Mouse (Mus musculus) layer of hippocampus, postnatal 36 days (tissue): Measurements from ENCODE around the gene Rspry1. TPM values are rescaled to one million over a fixed set of nuclear protein-coding genes. Genes with fewer than 3 reads are reported as not detected.

Source experiments
- DNase-seq, 2 experiments: peaks; one replicate each; pipeline ENCODE4 v3.0.0; 2022
- total RNA-seq, 2 experiments: library from RNA; stranded (reverse); gene quantifications; 2 replicates each; pipeline ENCODE4 v1.2.3; 2021

Rspry1 gene
- total RNA-seq, 2 experiments from 2014 or later: 26.1 to 27.0 TPM

GRCm38 (mm10) chr8:94694701-94695100, 93.0 kb downstream of the Rspry1 start:
- no peak for DNase-seq

GRCm38 (mm10) chr8:94695341-94695993, 93.7 kb downstream of the Rspry1 start:
- no peak for DNase-seq

- no peak for DNase-seq
Observed at GRCm38 (mm10) chr8:94695994-94696384, 94.3 kb downstream of the Rspry1 start, which contains the start of gene Pllp. Gene Pllp (minus strand): TSS chr8:94696278.

- DNase-seq: no peak
Observed at GRCm38 (mm10) chr8:94696566-94696965, 94.8 kb downstream of the Rspry1 start.

- no peak for DNase-seq
Observed at GRCm38 (mm10) chr8:94697956-94698355, 96.2 kb downstream of the Rspry1 start.

GRCm38 (mm10) chr8:94699366-94699765, 97.6 kb downstream of the Rspry1 start:
- peak in 1 of 2 experiments; percentile 44 for DNase-seq

GRCm38 (mm10) chr8:94700421-94700935, 98.7 kb downstream of the Rspry1 start:
- no peak for DNase-seq

GRCm38 (mm10) chr8:94702156-94702555, 100.4 kb downstream of the Rspry1 start:
- DNase-seq: no peak

GRCm38 (mm10) chr8:94702844-94703813, 101.4 kb downstream of the Rspry1 start:
- peak; percentile 80 to 84 for DNase-seq

GRCm38 (mm10) chr8:94703972-94704668, 102.4 kb downstream of the Rspry1 start:
- peak; percentile 99 to 100 for DNase-seq

- DNase-seq: no peak
Observed at GRCm38 (mm10) chr8:94704669-94704984, 102.9 kb downstream of the Rspry1 start.

- DNase-seq: no peak
Observed at GRCm38 (mm10) chr8:94705581-94706245, 104.0 kb downstream of the Rspry1 start.

- DNase-seq: no peak
Observed at GRCm38 (mm10) chr8:94706732-94707395, 105.1 kb downstream of the Rspry1 start.

Other genes starting within 250 kb of the Rspry1 start
- gene Herpud1, start 215.5 kb upstream of the Rspry1 start, total RNA-seq: 10 to 100 TPM; 54.8 to 80.2 TPM
- 1 to 10 TPM in 1 of 2 experiments, under 1 TPM in 1; 0.55 to 1.3 TPM for gene Nlrc5, start 167.6 kb upstream of the Rspry1 start, total RNA-seq
- gene Cpne2, start 68.9 kb upstream of the Rspry1 start, total RNA-seq: 10 to 100 TPM; 37.8 to 44.4 TPM
- gene Fam192a, start 60 bp downstream of the Rspry1 start, total RNA-seq: 10 to 100 TPM; 37.5 to 43.0 TPM
- 100 to 1,000 TPM; 150 to 161 TPM for gene Arl2bp, start 64.7 kb downstream of the Rspry1 start, total RNA-seq
- gene Pllp, start 94.3 kb downstream of the Rspry1 start, total RNA-seq: 10 to 100 TPM; 41.5 to 47.1 TPM
- not detected for gene Ccl22, start 143.7 kb downstream of the Rspry1 start, total RNA-seq
- 100 to 1,000 TPM; 425 TPM for gene Cx3cl1, start 170.1 kb downstream of the Rspry1 start, total RNA-seq
- gene Ccl17, start 208.5 kb downstream of the Rspry1 start, total RNA-seq: 1 to 10 TPM; 3.7 to 4.3 TPM
- gene Coq9, start 236.4 kb downstream of the Rspry1 start, total RNA-seq: 10 to 100 TPM; 84.8 to 86.5 TPM
- gene Ciapin1, start 236.4 kb downstream of the Rspry1 start, total RNA-seq: 10 to 100 TPM; 71.9 to 73.9 TPM